Mouse (Mus musculus): ENCODE measurements around the gene Ergic1. TPM values are rescaled to one million over a fixed set of nuclear protein-coding genes. Genes with fewer than 3 reads are reported as not detected.

Gene Ergic1
- polyA plus RNA-seq, 1 experiment: 68.6 TPM

DNA sequence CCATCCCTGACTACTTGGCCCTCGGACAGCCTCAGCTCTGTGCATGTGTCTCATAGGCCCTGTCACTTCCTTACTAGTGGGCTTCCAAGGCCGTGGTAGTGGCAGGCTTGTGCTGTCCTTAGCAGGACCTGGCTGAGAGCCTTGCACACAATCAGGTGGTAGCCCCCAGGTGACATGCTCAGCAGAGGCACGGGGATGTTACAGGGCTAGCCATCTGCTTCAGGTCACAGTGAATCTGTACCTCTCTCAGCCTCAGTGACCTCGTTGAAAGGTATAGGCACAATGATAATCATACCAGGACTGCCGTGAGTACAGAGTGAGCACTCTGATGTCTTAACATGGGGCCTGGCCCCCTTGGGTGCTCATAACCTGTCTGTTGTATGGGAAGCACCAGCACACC is 13.4 kb downstream of the Ergic1 start:
- Histone ChIP-seq H3K27ac (ENCODE audit: insufficient read depth, low read depth, low read length) (no peak overlapping the region), H3K4me1 (ENCODE audit: control insufficient read depth, insufficient read depth, insufficient read length, low read length) (peaks cover 12% of the 10 kb centered on the region), H3K4me3 (ENCODE audit: low read depth, low read length) (no peak overlapping the region), H3K27me3 (ENCODE audit: control insufficient read depth, insufficient read depth, low read length) (no peaks in the 10 kb centered on the region), H3K36me3 (ENCODE audit: control insufficient read depth, insufficient read depth, low read length) (peaks cover 1% of the 10 kb centered on the region; the same call in 1 of the 2 replicates)
- WGBS: 79% methylated on average over 5 of the region's 5 CpGs
- TF ChIP-seq CTCF (IDR thresholded peaks at IDR 0.05; ENCODE audit: extremely low read depth, insufficient read length, insufficient replicate concordance, low read depth, low read length) (no peak), POLR2A (IDR thresholded peaks at IDR 0.05; ENCODE audit: low read depth, low read length) (no peak)

DNA sequence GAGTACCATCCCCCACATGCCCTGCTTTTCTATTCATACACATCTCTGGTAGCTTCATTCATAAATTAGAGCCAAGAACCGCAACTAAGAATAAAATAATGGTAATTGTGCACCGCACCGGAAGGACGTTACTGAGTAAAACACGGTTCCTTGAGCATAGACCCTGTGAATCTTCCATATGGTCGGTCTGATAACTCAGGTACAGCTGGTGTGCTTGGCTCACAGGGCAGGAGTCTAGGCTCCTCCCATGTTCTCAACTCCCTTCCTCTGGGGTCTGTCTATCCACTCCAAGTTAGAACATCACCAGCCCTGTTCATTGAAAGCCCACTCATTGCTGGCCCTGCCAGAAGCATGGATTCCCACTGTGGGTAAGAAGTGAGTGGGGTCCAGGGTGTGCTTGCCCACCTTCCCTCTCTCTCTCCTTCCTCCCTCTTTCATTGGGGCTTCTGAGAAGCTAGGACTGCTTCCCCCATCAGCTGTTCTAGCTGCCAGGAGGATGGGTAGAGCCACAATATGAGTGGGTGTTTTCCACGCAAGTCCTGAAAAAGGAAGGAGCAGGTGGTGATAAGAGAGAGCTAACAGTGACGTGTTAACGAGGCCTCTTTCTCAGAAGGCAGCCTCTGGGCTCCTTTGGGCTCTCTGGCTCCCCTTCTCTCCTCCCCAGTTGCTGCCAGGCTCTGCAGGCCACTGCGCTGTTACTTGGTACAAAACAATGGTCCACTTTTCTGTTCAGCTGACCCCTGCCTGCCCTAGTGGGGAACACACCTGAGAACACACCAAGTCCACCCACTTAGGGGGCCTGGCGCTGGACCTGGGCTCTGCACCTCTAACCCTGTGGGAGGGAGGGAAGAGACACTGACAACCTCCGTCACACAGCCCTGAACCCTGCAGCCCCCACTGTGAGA is 14.7 kb downstream of the Ergic1 start:
- no peak for TF ChIP-seq POLR2A (IDR thresholded peaks at IDR 0.05; ENCODE audit: low read depth, low read length)
- TF ChIP-seq CTCF (IDR thresholded peaks at IDR 0.05; ENCODE audit: extremely low read depth, insufficient read length, insufficient replicate concordance, low read depth, low read length): no peak
- Histone ChIP-seq H3K27ac (ENCODE audit: insufficient read depth, low read depth, low read length) (no peak overlapping the region), H3K4me1 (ENCODE audit: control insufficient read depth, insufficient read depth, insufficient read length, low read length) (peaks cover 9% of the 10 kb centered on the region), H3K27me3 (ENCODE audit: control insufficient read depth, insufficient read depth, low read length) (no peaks in the 10 kb centered on the region), H3K36me3 (ENCODE audit: control insufficient read depth, insufficient read depth, low read length) (peaks cover 1% of the 10 kb centered on the region; the same call in 1 of the 2 replicates), H3K4me3 (ENCODE audit: low read depth, low read length) (no peak overlapping the region)
- WGBS: 83% methylated on average over 12 of the region's 12 CpGs

GRCm38 (mm10) chr17:26576833-26577232 is 15.5 kb downstream of the Ergic1 start:
- TF ChIP-seq CTCF (IDR thresholded peaks at IDR 0.05; ENCODE audit: extremely low read depth, insufficient read length, insufficient replicate concordance, low read depth, low read length) (no peak), POLR2A (IDR thresholded peaks at IDR 0.05; ENCODE audit: low read depth, low read length) (no peak)
- H3K27ac ChIP-seq (ENCODE audit: insufficient read depth, low read depth, low read length): peak overlapping the region; percentile 18; the same call in 1 of the 2 replicates
- H3K36me3 ChIP-seq (ENCODE audit: control insufficient read depth, insufficient read depth, low read length): peaks cover 1% of the 10 kb centered on the region; the same call in 1 of the 2 replicates
- H3K27me3 ChIP-seq (ENCODE audit: control insufficient read depth, insufficient read depth, low read length): no peaks in the 10 kb centered on the region
- no peak overlapping the region for H3K4me3 ChIP-seq (ENCODE audit: low read depth, low read length)
- peaks cover 4% of the 10 kb centered on the region for H3K4me1 ChIP-seq (ENCODE audit: control insufficient read depth, insufficient read depth, insufficient read length, low read length)
- 60% methylated on average over 7 of the region's 7 CpGs for WGBS

DNA sequence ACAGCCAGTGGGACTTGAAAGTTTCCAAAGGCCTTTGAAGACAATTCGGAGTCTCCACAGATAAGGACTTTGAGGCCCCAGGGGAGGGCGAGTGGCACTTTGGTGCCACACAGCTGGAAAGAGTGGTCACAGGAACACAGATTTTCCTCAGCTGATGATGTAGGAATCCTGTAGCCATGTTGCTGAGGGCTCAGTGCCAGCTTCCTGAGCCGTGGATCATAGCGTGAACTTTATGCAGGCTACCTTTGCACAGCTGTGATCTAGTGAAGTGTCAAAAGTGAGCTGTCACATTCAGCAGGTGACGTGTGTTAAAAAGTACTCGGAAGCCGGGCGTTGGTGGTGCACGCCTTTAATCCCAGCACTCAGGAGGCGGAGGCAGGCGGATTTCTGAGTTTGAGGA is 16.0 kb downstream of the Ergic1 start:
- TF ChIP-seq CTCF (IDR thresholded peaks at IDR 0.05; ENCODE audit: extremely low read depth, insufficient read length, insufficient replicate concordance, low read depth, low read length): no peak
- no peak for TF ChIP-seq POLR2A (IDR thresholded peaks at IDR 0.05; ENCODE audit: low read depth, low read length)
- Histone ChIP-seq H3K4me1 (ENCODE audit: control insufficient read depth, insufficient read depth, insufficient read length, low read length) (peaks cover 4% of the 10 kb centered on the region), H3K27me3 (ENCODE audit: control insufficient read depth, insufficient read depth, low read length) (no peaks in the 10 kb centered on the region), H3K36me3 (ENCODE audit: control insufficient read depth, insufficient read depth, low read length) (peaks cover 1% of the 10 kb centered on the region; the same call in 1 of the 2 replicates), H3K4me3 (ENCODE audit: low read depth, low read length) (no peak overlapping the region), H3K27ac (ENCODE audit: insufficient read depth, low read depth, low read length) (peak overlapping the region; percentile 18; the same call in 1 of the 2 replicates)
- 71% methylated on average over 11 of the region's 11 CpGs for WGBS

- H3K36me3 ChIP-seq (ENCODE audit: control insufficient read depth, insufficient read depth, low read length): peaks cover 1% of the 10 kb centered on the region; the same call in 1 of the 2 replicates
- WGBS: 79% methylated on average over 7 of the region's 7 CpGs
- no peak for TF ChIP-seq POLR2A (IDR thresholded peaks at IDR 0.05; ENCODE audit: low read depth, low read length)
- TF ChIP-seq CTCF (IDR thresholded peaks at IDR 0.05; ENCODE audit: extremely low read depth, insufficient read length, insufficient replicate concordance, low read depth, low read length): no peak
- H3K27me3 ChIP-seq (ENCODE audit: control insufficient read depth, insufficient read depth, low read length): no peaks in the 10 kb centered on the region
- H3K4me1 ChIP-seq (ENCODE audit: control insufficient read depth, insufficient read depth, insufficient read length, low read length): peaks cover 4% of the 10 kb centered on the region
- no peak overlapping the region for H3K27ac ChIP-seq (ENCODE audit: insufficient read depth, low read depth, low read length)
- H3K4me3 ChIP-seq (ENCODE audit: low read depth, low read length): no peak overlapping the region
Measured at GRCm38 (mm10) chr17:26578162-26578561, 16.9 kb downstream of the Ergic1 start.

DNA sequence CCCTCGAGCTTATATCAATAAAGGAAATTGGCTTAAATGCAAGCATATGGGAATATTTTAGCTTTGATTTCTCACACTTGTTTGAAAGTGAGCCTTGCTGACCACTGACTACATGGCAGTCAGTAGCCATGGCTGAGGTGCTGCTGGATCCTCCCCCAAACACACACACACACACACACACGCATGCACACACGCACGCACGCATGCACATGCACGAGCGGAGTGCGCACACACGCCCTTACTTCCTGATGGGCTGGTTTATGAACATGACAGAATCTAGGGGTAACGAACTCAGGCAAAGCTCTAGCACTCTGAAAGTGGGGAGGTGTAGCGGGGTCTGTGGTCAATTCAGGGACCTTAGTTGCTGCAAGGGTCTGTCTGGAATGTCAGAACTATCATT is 17.5 kb downstream of the Ergic1 start:
- Histone ChIP-seq H3K27me3 (ENCODE audit: control insufficient read depth, insufficient read depth, low read length) (no peaks in the 10 kb centered on the region), H3K36me3 (ENCODE audit: control insufficient read depth, insufficient read depth, low read length) (peaks cover 1% of the 10 kb centered on the region; the same call in 1 of the 2 replicates), H3K27ac (ENCODE audit: insufficient read depth, low read depth, low read length) (no peak overlapping the region), H3K4me1 (ENCODE audit: control insufficient read depth, insufficient read depth, insufficient read length, low read length) (peaks cover 7% of the 10 kb centered on the region), H3K4me3 (ENCODE audit: low read depth, low read length) (no peak overlapping the region)
- no peak for TF ChIP-seq POLR2A (IDR thresholded peaks at IDR 0.05; ENCODE audit: low read depth, low read length)
- TF ChIP-seq CTCF (IDR thresholded peaks at IDR 0.05; ENCODE audit: extremely low read depth, insufficient read length, insufficient replicate concordance, low read depth, low read length): no peak
- 93% methylated on average over 11 of the region's 11 CpGs for WGBS

- H3K27ac ChIP-seq (ENCODE audit: insufficient read depth, low read depth, low read length): no peak overlapping the region
- peaks cover 13% of the 10 kb centered on the region for H3K4me1 ChIP-seq (ENCODE audit: control insufficient read depth, insufficient read depth, insufficient read length, low read length)
- no peak for TF ChIP-seq POLR2A (IDR thresholded peaks at IDR 0.05; ENCODE audit: low read depth, low read length)
- TF ChIP-seq CTCF (IDR thresholded peaks at IDR 0.05; ENCODE audit: extremely low read depth, insufficient read length, insufficient replicate concordance, low read depth, low read length): no peak
- 85% methylated on average over 6 of the region's 6 CpGs for WGBS
- H3K27me3 ChIP-seq (ENCODE audit: control insufficient read depth, insufficient read depth, low read length): no peaks in the 10 kb centered on the region
- no peak overlapping the region for H3K4me3 ChIP-seq (ENCODE audit: low read depth, low read length)
- peaks cover 1% of the 10 kb centered on the region; the same call in 1 of the 2 replicates for H3K36me3 ChIP-seq (ENCODE audit: control insufficient read depth, insufficient read depth, low read length)
Measured at GRCm38 (mm10) chr17:26579396-26579795, 18.1 kb downstream of the Ergic1 start.
